Mouse (Mus musculus) hindbrain, embryonic 13.5 days (tissue): Measurements from ENCODE around the gene Hbb-bh1. TPM values are rescaled to one million over a fixed set of nuclear protein-coding genes. Genes with fewer than 3 reads are reported as not detected.
"Not testable (repeated sequence)": the region's sequence is repeated elsewhere in the genome, so short reads cannot be mapped to it uniquely, and the experiment has no call there.

Experiments
- ATAC-seq: fragments of 200-750 bp; cut with Nextera tagmentation; 2 replicates; pipeline ENCODE4 v1.8.0; 2017; ENCODE audit warnings: moderate TSS enrichment; ENCODE audit not compliant: low FRiP score
- H3K27ac ChIP-seq: fragments of 300-500 bp; sonication (generic); 2 replicates; pipeline ENCODE4 v1.5.1; 2015; ENCODE audit warnings: inconsistent platforms, mild to moderate bottlenecking, moderate library complexity
- H3K27me3 ChIP-seq: fragments of 300-500 bp; sonication (generic); 2 replicates; pipeline ENCODE4 v1.6.1; 2015; ENCODE audit warnings: mild to moderate bottlenecking, inconsistent platforms
- H3K36me3 ChIP-seq: fragments of 300-500 bp; sonication (generic); 2 replicates; pipeline ENCODE4 v1.6.1; 2015; ENCODE audit warnings: mild to moderate bottlenecking, inconsistent platforms
- H3K4me1 ChIP-seq: fragments of 300-500 bp; sonication (generic); replicated peaks from 2 replicates; pipeline ENCODE4 v1.6.1; 2015; ENCODE audit warnings: inconsistent platforms
- H3K4me2 ChIP-seq: fragments of 300-500 bp; sonication (generic); 2 replicates; pipeline ENCODE4 v1.6.1; 2015; ENCODE audit warnings: inconsistent platforms, mild to moderate bottlenecking, moderate library complexity
- H3K4me3 ChIP-seq: fragments of 300-500 bp; sonication (generic); 2 replicates; pipeline ENCODE4 v1.5.1; 2015; ENCODE audit warnings: mild to moderate bottlenecking, inconsistent platforms
- H3K9ac ChIP-seq: fragments of 300-500 bp; sonication (generic); 2 replicates; pipeline ENCODE4 v1.6.1; 2015; ENCODE audit warnings: mild to moderate bottlenecking, inconsistent platforms
- H3K9me3 ChIP-seq: fragments of 300-500 bp; sonication (generic); 2 replicates; pipeline ENCODE4 v1.6.1; 2016; ENCODE audit warnings: inconsistent platforms
- WGBS: fragments of 180-500 bp; shearing (Covaris S2); methylation state at CpG from one replicate; pipeline ENCODE4 v1.1.7; 2015; 5-methylcytosine and 5-hydroxymethylcytosine counted together
- polyA plus RNA-seq: library from polyadenylated mRNA; unstranded; fragments of >200 nt; fragmentation: Nextera tagmentation; extraction: Ambion mirVana; gene quantifications from 2 replicates; pipeline ENCODE4 v1.2.1, GENCODE M21; 2015

The Hbb-bh1 gene
- polyA plus RNA-seq, 1 experiment from 2014 or later, result 43.8 TPM

- Histone ChIP-seq H3K9me3 (no peaks in the 10 kb centered on the region), H3K4me1 (no peaks in the 10 kb centered on the region), H3K27ac (no peak within 1 kb of the TSS), H3K27me3 (no peaks in the 10 kb centered on the region), H3K36me3 (no peaks in the 10 kb centered on the region), H3K9ac (no peak within 1 kb of the TSS), H3K4me3 (no peak within 1 kb of the TSS), H3K4me2 (no peak within 1 kb of the TSS)
- 79% methylated on average over 3 of the region's 3 CpGs for WGBS
- ATAC-seq, result no peak
Measured at GRCm38 (mm10) chr7:103840268-103840667, 2.7 kb downstream of the Hbb-bh1 start, which contains the start of gene Hbb-bh2. Hbb-bh2 (minus strand) TSS chr7:103840520.

- Histone ChIP-seq H3K27me3 (no peaks in the 10 kb centered on the region), H3K27ac (no peak within 1 kb of the TSS), H3K36me3 (no peaks in the 10 kb centered on the region), H3K4me1 (no peaks in the 10 kb centered on the region), H3K9ac (no peak within 1 kb of the TSS), H3K4me3 (no peak within 1 kb of the TSS), H3K4me2 (no peak within 1 kb of the TSS), H3K9me3 (no peaks in the 10 kb centered on the region)
- ATAC-seq, result no peak
- whole genome bisulfite sequencing, result 93% methylated on average over 4 of the region's 4 CpGs
Measured at GRCm38 (mm10) chr7:103827808-103828207, 15.2 kb downstream of the Hbb-bh1 start, which contains the start of gene Hbb-bs. Hbb-bs (minus strand) TSS chr7:103828096.

- H3K36me3 ChIP-seq, H3K4me2 ChIP-seq, H3K4me3 ChIP-seq, ATAC-seq, H3K27me3 ChIP-seq, H3K9me3 ChIP-seq, H3K27ac ChIP-seq, H3K4me1 ChIP-seq, H3K9ac ChIP-seq: not testable (repeated sequence)
- WGBS, result no CpG with 5 or more reads among the region's 2 CpGs
Measured at GRCm38 (mm10) chr7:103827139-103827538, 15.8 kb downstream of the Hbb-bh1 start.

- no peak overlapping the region for H3K4me3 ChIP-seq
- no peak overlapping the region for H3K4me2 ChIP-seq
- H3K4me1 ChIP-seq, result no peaks in the 10 kb centered on the region
- no peak for ATAC-seq
- WGBS, result 65% methylated on average over 3 of the region's 3 CpGs
- no peaks in the 10 kb centered on the region for H3K27me3 ChIP-seq
- H3K27ac ChIP-seq, result no peak overlapping the region
- H3K9me3 ChIP-seq, result no peaks in the 10 kb centered on the region
- H3K36me3 ChIP-seq, result no peaks in the 10 kb centered on the region
- H3K9ac ChIP-seq, result no peak overlapping the region
Measured at GRCm38 (mm10) chr7:103826255-103826887, 16.6 kb downstream of the Hbb-bh1 start.

- H3K27me3 ChIP-seq, result no peaks in the 10 kb centered on the region
- no peak for ATAC-seq
- H3K4me2 ChIP-seq, result no peak overlapping the region
- no peaks in the 10 kb centered on the region for H3K4me1 ChIP-seq
- 95% methylated on average over 3 of the region's 3 CpGs for WGBS
- H3K36me3 ChIP-seq, result no peaks in the 10 kb centered on the region
- no peak overlapping the region for H3K27ac ChIP-seq
- no peak overlapping the region for H3K4me3 ChIP-seq
- no peaks in the 10 kb centered on the region for H3K9me3 ChIP-seq
- no peak overlapping the region for H3K9ac ChIP-seq
Measured at GRCm38 (mm10) chr7:103825536-103826254, 17.3 kb downstream of the Hbb-bh1 start.

GRCm38 (mm10) chr7:103824597-103824996 lies 18.4 kb downstream of the Hbb-bh1 start:
- 91% methylated on average over 2 of the region's 2 CpGs for WGBS
- Histone ChIP-seq H3K36me3 (no peaks in the 10 kb centered on the region), H3K9ac (no peak overlapping the region), H3K4me3 (no peak overlapping the region), H3K9me3 (no peaks in the 10 kb centered on the region), H3K4me1 (no peaks in the 10 kb centered on the region), H3K27ac (no peak overlapping the region), H3K27me3 (no peaks in the 10 kb centered on the region), H3K4me2 (no peak overlapping the region)
- no peak for ATAC-seq

- not testable (repeated sequence) for ATAC-seq, H3K4me1 ChIP-seq, H3K9ac ChIP-seq, H3K27me3 ChIP-seq, H3K9me3 ChIP-seq, H3K4me3 ChIP-seq, H3K36me3 ChIP-seq, H3K27ac ChIP-seq, H3K4me2 ChIP-seq
- WGBS, result no CpG with 5 or more reads among the region's 2 CpGs
Measured at GRCm38 (mm10) chr7:103815085-103815484, 27.9 kb downstream of the Hbb-bh1 start.

- no peaks in the 10 kb centered on the region for H3K9me3 ChIP-seq
- H3K4me2 ChIP-seq, result no peak within 1 kb of the TSS
- no peaks in the 10 kb centered on the region for H3K27me3 ChIP-seq
- no peak within 1 kb of the TSS for H3K4me3 ChIP-seq
- no peak within 1 kb of the TSS for H3K27ac ChIP-seq
- 90% methylated on average over 3 of the region's 3 CpGs for WGBS
- H3K4me1 ChIP-seq, result no peaks in the 10 kb centered on the region
- H3K9ac ChIP-seq, result no peak within 1 kb of the TSS
- no peak for ATAC-seq
- H3K36me3 ChIP-seq, result no peaks in the 10 kb centered on the region
Measured at GRCm38 (mm10) chr7:103813766-103814165, 29.2 kb downstream of the Hbb-bh1 start, which contains the start of gene Hbb-bt. Hbb-bt (minus strand) TSS chr7:103813996.

GRCm38 (mm10) chr7:103813152-103813551 lies 29.8 kb downstream of the Hbb-bh1 start:
- not testable (repeated sequence) for ATAC-seq, H3K27ac ChIP-seq, H3K36me3 ChIP-seq, H3K9ac ChIP-seq, H3K4me2 ChIP-seq, H3K4me1 ChIP-seq, H3K4me3 ChIP-seq, H3K27me3 ChIP-seq, H3K9me3 ChIP-seq
- no CpG with 5 or more reads among the region's 3 CpGs for WGBS

GRCm38 (mm10) chr7:103812174-103812573 lies 30.8 kb downstream of the Hbb-bh1 start:
- Histone ChIP-seq H3K36me3 (no peaks in the 10 kb centered on the region), H3K4me2 (no peak overlapping the region), H3K4me1 (no peaks in the 10 kb centered on the region), H3K27ac (no peak overlapping the region), H3K9ac (no peak overlapping the region), H3K27me3 (no peaks in the 10 kb centered on the region), H3K9me3 (no peaks in the 10 kb centered on the region), H3K4me3 (no peak overlapping the region)
- no peak for ATAC-seq
- WGBS, result 68% methylated on average over 1 of the region's 1 CpGs

- ATAC-seq, result no peak
- H3K9me3 ChIP-seq, result no peaks in the 10 kb centered on the region
- H3K4me2 ChIP-seq, result no peak overlapping the region
- H3K4me1 ChIP-seq, result no peaks in the 10 kb centered on the region
- H3K36me3 ChIP-seq, result no peaks in the 10 kb centered on the region
- no peak overlapping the region for H3K9ac ChIP-seq
- no peaks in the 10 kb centered on the region for H3K27me3 ChIP-seq
- H3K27ac ChIP-seq, result no peak overlapping the region
- no peak overlapping the region for H3K4me3 ChIP-seq
- 92% methylated on average over 1 of the region's 1 CpGs for WGBS
Measured at GRCm38 (mm10) chr7:103811223-103811845, 31.6 kb downstream of the Hbb-bh1 start.

- Histone ChIP-seq H3K27me3 (no peaks in the 10 kb centered on the region), H3K27ac (no peak overlapping the region), H3K4me1 (no peaks in the 10 kb centered on the region), H3K9ac (no peak overlapping the region), H3K4me2 (no peak overlapping the region), H3K4me3 (no peak overlapping the region), H3K9me3 (no peaks in the 10 kb centered on the region), H3K36me3 (no peaks in the 10 kb centered on the region)
- ATAC-seq, result no peak
- WGBS, result 78% methylated on average over 3 of the region's 3 CpGs
Measured at GRCm38 (mm10) chr7:103810746-103811145, 32.2 kb downstream of the Hbb-bh1 start.
